Mouse (Mus musculus): ENCODE data around the gene Pigk. TPM values are rescaled to one million over a fixed set of nuclear protein-coding genes. Genes with fewer than 3 reads are reported as not detected.

The Pigk gene
- polyA plus RNA-seq, 1 experiment = 5.8 TPM

- Histone ChIP-seq H3K36me3 (ENCODE audit: control insufficient read depth, insufficient read depth, low read length) (no peaks in the 10 kb centered on the region), H3K4me3 (ENCODE audit: extremely low read depth, insufficient read depth, insufficient read length) (no peak overlapping the region), H3K27ac (ENCODE audit: insufficient read depth, low read length) (no peak overlapping the region), H3K27me3 (ENCODE audit: control insufficient read depth, insufficient read depth, low read length) (no peaks in the 10 kb centered on the region), H3K4me1 (ENCODE audit: control insufficient read depth, insufficient read depth, insufficient read length) (0 out of 2 replicates have a peak, but pooled peaks cover 3% of the 10 kb centered on the region)
- no peak for DNase-seq (ENCODE audit: low read depth in 1 of 2, low spot score in 2 of 2)
- TF ChIP-seq POLR2A (IDR thresholded peaks at IDR 0.05; ENCODE audit: low read depth, low read length) (no peak), CTCF (IDR thresholded peaks at IDR 0.05; ENCODE audit: extremely low read depth, insufficient read depth, insufficient read length, insufficient replicate concordance) (no peak)
- 51% methylated on average over 11 of the region's 11 CpGs for WGBS
These were observed 238.0 kb downstream of the Pigk start for GRCm38 (mm10) chr3:152951634-152952545.

GRCm38 (mm10) chr3:152956038-152956437, 242.1 kb downstream of the Pigk start:
- TF ChIP-seq CTCF (IDR thresholded peaks at IDR 0.05; ENCODE audit: extremely low read depth, insufficient read depth, insufficient read length, insufficient replicate concordance) = no peak
- TF ChIP-seq POLR2A (IDR thresholded peaks at IDR 0.05; ENCODE audit: low read depth, low read length) = no peak
- WGBS = 72% methylated on average over 5 of the region's 5 CpGs
- H3K4me3 ChIP-seq (ENCODE audit: extremely low read depth, insufficient read depth, insufficient read length) = no peak overlapping the region
- H3K27me3 ChIP-seq (ENCODE audit: control insufficient read depth, insufficient read depth, low read length) = no peaks in the 10 kb centered on the region
- DNase-seq (ENCODE audit: low read depth in 1 of 2, low spot score in 2 of 2) = no peak
- 0 out of 2 replicates have a peak, but pooled peaks cover 3% of the 10 kb centered on the region for H3K4me1 ChIP-seq (ENCODE audit: control insufficient read depth, insufficient read depth, insufficient read length)
- peak overlapping the region; percentile 22; the same call in 1 of the 2 replicates for H3K27ac ChIP-seq (ENCODE audit: insufficient read depth, low read length)
- H3K36me3 ChIP-seq (ENCODE audit: control insufficient read depth, insufficient read depth, low read length) = no peaks in the 10 kb centered on the region

- H3K36me3 ChIP-seq (ENCODE audit: control insufficient read depth, insufficient read depth, low read length) = no peaks in the 10 kb centered on the region
- TF ChIP-seq POLR2A (IDR thresholded peaks at IDR 0.05; ENCODE audit: low read depth, low read length) (no peak), CTCF (IDR thresholded peaks at IDR 0.05; ENCODE audit: extremely low read depth, insufficient read depth, insufficient read length, insufficient replicate concordance) (no peak)
- no peak overlapping the region for H3K4me3 ChIP-seq (ENCODE audit: extremely low read depth, insufficient read depth, insufficient read length)
- no peak for DNase-seq (ENCODE audit: low read depth in 1 of 2, low spot score in 2 of 2)
- no peaks in the 10 kb centered on the region for H3K27me3 ChIP-seq (ENCODE audit: control insufficient read depth, insufficient read depth, low read length)
- 0 out of 2 replicates have a peak, but pooled peaks cover 3% of the 10 kb centered on the region for H3K4me1 ChIP-seq (ENCODE audit: control insufficient read depth, insufficient read depth, insufficient read length)
- H3K27ac ChIP-seq (ENCODE audit: insufficient read depth, low read length) = no peak overlapping the region
- WGBS = 86% methylated on average over 4 of the region's 4 CpGs
These were observed 242.9 kb downstream of the Pigk start for GRCm38 (mm10) chr3:152956771-152957170.

GRCm38 (mm10) chr3:152958358-152959150, 244.7 kb downstream of the Pigk start:
- TF ChIP-seq POLR2A (IDR thresholded peaks at IDR 0.05; ENCODE audit: low read depth, low read length) = no peak
- TF ChIP-seq CTCF (IDR thresholded peaks at IDR 0.05; ENCODE audit: extremely low read depth, insufficient read depth, insufficient read length, insufficient replicate concordance) = peak; percentile 51; the same call in 1 of the 2 replicates
- Histone ChIP-seq H3K27me3 (ENCODE audit: control insufficient read depth, insufficient read depth, low read length) (no peaks in the 10 kb centered on the region), H3K36me3 (ENCODE audit: control insufficient read depth, insufficient read depth, low read length) (no peaks in the 10 kb centered on the region), H3K27ac (ENCODE audit: insufficient read depth, low read length) (no peak overlapping the region), H3K4me3 (ENCODE audit: extremely low read depth, insufficient read depth, insufficient read length) (no peak overlapping the region), H3K4me1 (ENCODE audit: control insufficient read depth, insufficient read depth, insufficient read length) (no peaks in the 10 kb centered on the region)
- DNase-seq (ENCODE audit: low read depth in 1 of 2, low spot score in 2 of 2) = peak; percentile 46 to 56
- 77% methylated on average over 11 of the region's 11 CpGs for WGBS

GRCm38 (mm10) chr3:152961855-152962376, 248.0 kb downstream of the Pigk start:
- no peak for DNase-seq (ENCODE audit: low read depth in 1 of 2, low spot score in 2 of 2)
- no peak overlapping the region for H3K27ac ChIP-seq (ENCODE audit: insufficient read depth, low read length)
- no peaks in the 10 kb centered on the region for H3K36me3 ChIP-seq (ENCODE audit: control insufficient read depth, insufficient read depth, low read length)
- H3K27me3 ChIP-seq (ENCODE audit: control insufficient read depth, insufficient read depth, low read length) = no peaks in the 10 kb centered on the region
- TF ChIP-seq POLR2A (IDR thresholded peaks at IDR 0.05; ENCODE audit: low read depth, low read length) (no peak), CTCF (IDR thresholded peaks at IDR 0.05; ENCODE audit: extremely low read depth, insufficient read depth, insufficient read length, insufficient replicate concordance) (no peak)
- 78% methylated on average over 10 of the region's 10 CpGs for WGBS
- H3K4me3 ChIP-seq (ENCODE audit: extremely low read depth, insufficient read depth, insufficient read length) = no peak overlapping the region
- H3K4me1 ChIP-seq (ENCODE audit: control insufficient read depth, insufficient read depth, insufficient read length) = no peaks in the 10 kb centered on the region

- Histone ChIP-seq H3K27ac (ENCODE audit: insufficient read depth, low read length) (peak overlapping the region; percentile 38), H3K4me1 (ENCODE audit: control insufficient read depth, insufficient read depth, insufficient read length) (peaks cover 3% of the 10 kb centered on the region; the same call in 1 of the 2 replicates), H3K4me3 (ENCODE audit: extremely low read depth, insufficient read depth, insufficient read length) (peak overlapping the region; percentile 20; the same call in 1 of the 2 replicates), H3K27me3 (ENCODE audit: control insufficient read depth, insufficient read depth, low read length) (no peaks in the 10 kb centered on the region), H3K36me3 (ENCODE audit: control insufficient read depth, insufficient read depth, low read length) (no peaks in the 10 kb centered on the region)
- DNase-seq (ENCODE audit: low read depth in 1 of 2, low spot score in 2 of 2) = no peak
- TF ChIP-seq POLR2A (IDR thresholded peaks at IDR 0.05; ENCODE audit: low read depth, low read length) (no peak), CTCF (IDR thresholded peaks at IDR 0.05; ENCODE audit: extremely low read depth, insufficient read depth, insufficient read length, insufficient replicate concordance) (no peak)
- WGBS = 32% methylated on average over 16 of the region's 16 CpGs
These were observed 256.0 kb downstream of the Pigk start for GRCm38 (mm10) chr3:152969774-152970347.

Data from spleen, adult 2 months (tissue).